Mouse (Mus musculus) E14TG2a.4 (cell line): ENCODE results near the gene Trmt1.
"Not testable (repeated sequence)": the region's sequence is repeated elsewhere in the genome, so short reads cannot be mapped to it uniquely, and the experiment has no call there.

Experiments used
- H3K27me3 ChIP-seq: 2 replicates; pipeline ENCODE4 v1.6.1; 2014; ENCODE audit warnings: low read length, control low read depth; ENCODE audit not compliant: insufficient read depth
- H3K36me3 ChIP-seq: 2 replicates; pipeline ENCODE4 v1.6.1; 2014; ENCODE audit warnings: low read length, control low read depth; ENCODE audit not compliant: insufficient read depth
- H3K4me1 ChIP-seq: replicated peaks from 2 replicates; pipeline ENCODE4 v1.6.1; 2014; ENCODE audit warnings: low read depth, low read length, control low read depth
- H3K4me3 ChIP-seq: replicated peaks from 2 replicates; pipeline ENCODE4 v1.5.1; 2014; ENCODE audit warnings: mild to moderate bottlenecking, low read length
- H3K9me3 ChIP-seq: 2 replicates; pipeline ENCODE4 v1.6.1; 2014; ENCODE audit warnings: low read length, control low read depth
- CTCF ChIP-seq: conservative IDR thresholded peaks from 2 replicates; pipeline ENCODE4 v1.5.1; 2014; ENCODE audit warnings: low read length
- NANOG ChIP-seq: IDR thresholded peaks from 2 replicates; pipeline ENCODE4 v1.6.1; 2014; ENCODE audit warnings: borderline replicate concordance, low read length, mixed read lengths
- POU5F1 ChIP-seq: IDR thresholded peaks from 2 replicates; pipeline ENCODE4 v1.6.1; 2014; ENCODE audit warnings: low read length, borderline replicate concordance

Trmt1 gene

GRCm38 (mm10) chr8:84662581-84663065 lies 23.5 kb upstream of the Trmt1 start, which contains the start of gene Ier2:
Gene Ier2, minus strand, starts transcription at chr8:84662852.
- Histone ChIP-seq H3K4me3 (peak within 1 kb of the TSS; percentile 99), H3K36me3 (peaks cover 33% of the 10 kb centered on the region), H3K9me3 (no peaks in the 10 kb centered on the region), H3K27me3 (no peaks in the 10 kb centered on the region), H3K4me1 (peaks cover 49% of the 10 kb centered on the region)
- no peak for TF ChIP-seq NANOG
- TF ChIP-seq CTCF: no peak
- no peak for TF ChIP-seq POU5F1

- Histone ChIP-seq H3K4me3 (peak overlapping the region; percentile 99), H3K4me1 (peaks cover 49% of the 10 kb centered on the region), H3K27me3 (no peaks in the 10 kb centered on the region), H3K36me3 (peaks cover 43% of the 10 kb centered on the region), H3K9me3 (no peaks in the 10 kb centered on the region)
- no peak for TF ChIP-seq POU5F1
These were observed 22.4 kb upstream of the Trmt1 start for GRCm38 (mm10) chr8:84663483-84664327.

- Histone ChIP-seq H3K27me3 (no peaks in the 10 kb centered on the region), H3K4me3 (peak overlapping the region; percentile 99), H3K9me3 (no peaks in the 10 kb centered on the region), H3K4me1 (peaks cover 46% of the 10 kb centered on the region), H3K36me3 (peaks cover 46% of the 10 kb centered on the region)
- TF ChIP-seq NANOG (no peak), POU5F1 (no peak), CTCF (no peak)
These were observed 21.3 kb upstream of the Trmt1 start for GRCm38 (mm10) chr8:84664566-84665384.

GRCm38 (mm10) chr8:84665385-84665893 lies 20.7 kb upstream of the Trmt1 start:
- Histone ChIP-seq H3K9me3 (no peaks in the 10 kb centered on the region), H3K4me1 (peaks cover 49% of the 10 kb centered on the region), H3K27me3 (no peaks in the 10 kb centered on the region), H3K36me3 (peaks cover 53% of the 10 kb centered on the region), H3K4me3 (peak overlapping the region; percentile 99)
- TF ChIP-seq CTCF (no peak), POU5F1 (no peak), NANOG (no peak)

GRCm38 (mm10) chr8:84668081-84668480 lies 18.0 kb upstream of the Trmt1 start:
- H3K4me3 ChIP-seq: peak overlapping the region; percentile 14; the same call in 1 of the 2 replicates
- no peak for TF ChIP-seq POU5F1
- TF ChIP-seq NANOG: no peak
- no peak for TF ChIP-seq CTCF
- peaks cover 73% of the 10 kb centered on the region for H3K4me1 ChIP-seq
- no peaks in the 10 kb centered on the region for H3K27me3 ChIP-seq
- H3K36me3 ChIP-seq: peaks cover 65% of the 10 kb centered on the region
- no peaks in the 10 kb centered on the region for H3K9me3 ChIP-seq

- H3K9me3 ChIP-seq: no peaks in the 10 kb centered on the region
- no peaks in the 10 kb centered on the region for H3K27me3 ChIP-seq
- peaks cover 75% of the 10 kb centered on the region for H3K4me1 ChIP-seq
- no peak for TF ChIP-seq NANOG
- TF ChIP-seq POU5F1: no peak
- no peak for TF ChIP-seq CTCF
- peak overlapping the region; percentile 14; the same call in 1 of the 2 replicates for H3K4me3 ChIP-seq
- H3K36me3 ChIP-seq: peaks cover 74% of the 10 kb centered on the region
These were observed 17.2 kb upstream of the Trmt1 start for GRCm38 (mm10) chr8:84668731-84669485.

- H3K4me3 ChIP-seq, H3K9me3 ChIP-seq, H3K27me3 ChIP-seq: not testable (repeated sequence)
- H3K4me1 ChIP-seq: peaks cover 81% of the 10 kb centered on the region
- peaks cover 89% of the 10 kb centered on the region for H3K36me3 ChIP-seq
These were observed 15.7 kb upstream of the Trmt1 start for GRCm38 (mm10) chr8:84670295-84671006.

- H3K4me3 ChIP-seq: 0 out of 2 replicates have a peak overlapping the region, but pooled peaks have one; percentile 0
- no peaks in the 10 kb centered on the region for H3K27me3 ChIP-seq
- peaks cover 80% of the 10 kb centered on the region for H3K4me1 ChIP-seq
- H3K36me3 ChIP-seq: peaks cover 98% of the 10 kb centered on the region
- TF ChIP-seq NANOG: no peak
- no peaks in the 10 kb centered on the region for H3K9me3 ChIP-seq
These were observed 8.8 kb upstream of the Trmt1 start for GRCm38 (mm10) chr8:84677305-84677704.
